Mouse (Mus musculus) heart, adult 9 months (tissue): ENCODE data around the gene Asb4.
"Not testable (repeated sequence)": the region's sequence is repeated elsewhere in the genome, so short reads cannot be mapped to it uniquely, and the experiment has no call there.

Experiments
- DNase-seq, 2 experiments: peaks; one replicate each; pipeline ENCODE4 v3.0.0; 2022; ENCODE audit warnings: low spot score in 2 of 2

Asb4 gene

DNA sequence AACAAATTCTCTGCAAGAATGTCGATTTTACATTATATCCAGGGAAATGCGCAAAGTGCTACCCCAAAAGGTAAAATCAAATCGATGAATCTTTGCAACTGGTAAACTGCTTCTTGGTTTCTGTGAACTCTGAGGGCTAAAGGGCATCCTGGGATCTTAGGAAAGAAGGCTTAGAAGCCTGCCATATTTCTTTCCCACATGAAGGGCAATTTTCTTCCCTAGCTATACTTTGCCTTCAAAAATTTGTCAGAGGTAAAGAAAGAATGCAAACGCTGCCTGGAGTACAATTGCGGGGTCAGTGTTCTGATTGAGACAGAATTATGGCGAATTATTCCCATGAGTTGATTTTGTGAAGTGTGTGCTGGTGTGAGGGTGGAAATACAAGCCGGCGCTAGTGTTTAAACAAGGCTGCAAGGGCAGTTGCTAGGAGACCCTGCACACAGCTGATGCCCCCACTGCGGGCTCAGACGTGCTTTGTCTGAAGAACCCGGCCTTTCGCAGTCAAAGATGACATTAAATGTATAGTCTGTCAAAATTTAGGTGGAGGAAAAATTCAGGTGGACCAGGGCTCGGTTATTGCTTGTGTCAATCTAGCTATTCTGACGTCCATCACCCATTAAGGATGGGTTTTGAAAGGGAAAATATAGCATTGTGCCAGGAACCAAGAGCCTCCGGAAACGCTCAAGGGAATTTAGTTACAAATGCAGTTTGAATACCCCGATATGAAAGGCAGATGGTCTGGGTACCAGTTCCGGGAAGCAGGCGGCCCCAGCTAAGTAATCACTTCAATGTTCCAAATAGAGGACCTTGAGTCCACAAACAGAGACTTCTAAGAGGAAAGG lies at the start of gene Asb4:
Gene Asb4, plus strand, starts transcription at position 51 of the 842 bp plus-strand sequence.
- DNase-seq = no peak

GRCm38 (mm10) chr6:5334021-5334420 lies 49.2 kb upstream of the Asb4 start:
- DNase-seq = no peak

GRCm38 (mm10) chr6:5336016-5336415 lies 47.2 kb upstream of the Asb4 start:
- not testable (repeated sequence) for DNase-seq

DNA sequence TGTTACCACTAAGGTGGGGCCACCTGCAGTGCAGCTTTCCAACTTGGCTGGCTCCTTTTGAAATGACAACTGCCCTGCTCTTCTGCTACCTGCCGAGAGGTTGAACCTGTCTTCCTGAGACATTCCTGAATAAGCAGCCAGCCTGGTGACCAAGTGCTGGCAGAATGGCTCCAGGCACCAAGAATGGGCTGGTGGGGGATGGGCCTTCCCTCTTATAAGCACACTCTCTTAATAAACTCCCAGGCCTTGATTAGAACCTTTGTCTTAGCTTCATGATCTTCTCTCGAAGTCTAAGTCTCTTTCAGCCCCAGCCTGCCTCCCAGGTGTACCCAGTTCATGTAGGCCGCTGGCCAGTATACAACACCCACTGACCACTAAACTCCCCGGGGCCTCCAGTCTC lies 44.4 kb upstream of the Asb4 start:
- not testable (repeated sequence) for DNase-seq

- DNase-seq = not testable (repeated sequence)
These were observed 43.9 kb upstream of the Asb4 start for GRCm38 (mm10) chr6:5339283-5339682.

DNA sequence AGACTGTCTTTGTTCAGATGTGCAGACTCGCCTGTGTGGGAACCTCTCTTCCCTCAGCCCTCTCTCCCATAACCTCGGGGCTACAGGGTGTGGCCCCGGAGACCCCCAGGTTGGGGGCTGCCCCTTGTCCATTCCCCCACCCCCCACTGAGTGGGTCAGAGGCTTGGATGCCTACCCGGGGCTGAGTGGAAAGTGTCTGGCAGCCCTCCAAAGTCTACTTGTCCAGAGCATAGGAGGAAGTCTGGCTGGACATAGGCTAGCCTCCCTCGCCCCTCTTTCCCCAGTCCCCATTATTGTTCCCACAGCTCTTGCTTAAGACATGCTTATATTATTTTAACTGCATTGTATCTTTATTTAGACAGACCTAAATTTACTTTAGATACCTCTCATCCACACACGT lies 38.9 kb upstream of the Asb4 start:
- DNase-seq = no peak

DNA sequence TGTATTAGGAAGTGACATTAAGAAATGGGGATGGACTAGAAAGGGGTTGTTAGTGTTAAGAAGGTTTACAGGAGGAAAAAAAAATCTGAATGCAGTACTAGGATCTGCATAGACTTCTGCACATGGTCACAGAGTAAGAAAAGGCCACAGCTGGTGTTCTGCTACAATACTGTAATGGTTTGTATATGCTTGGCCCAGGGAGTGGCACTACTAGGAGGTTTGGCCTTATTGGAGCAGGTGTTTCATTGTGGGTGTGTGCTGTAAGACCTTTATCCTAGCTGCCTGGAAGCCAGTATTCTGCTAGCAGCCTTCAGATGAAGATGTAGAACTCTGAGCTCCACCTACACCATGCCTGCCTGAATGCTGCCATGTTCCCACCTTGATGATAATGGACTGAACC lies 25.3 kb upstream of the Asb4 start:
- no peak for DNase-seq

GRCm38 (mm10) chr6:5360402-5360801 lies 22.8 kb upstream of the Asb4 start:
- DNase-seq = no peak

DNA sequence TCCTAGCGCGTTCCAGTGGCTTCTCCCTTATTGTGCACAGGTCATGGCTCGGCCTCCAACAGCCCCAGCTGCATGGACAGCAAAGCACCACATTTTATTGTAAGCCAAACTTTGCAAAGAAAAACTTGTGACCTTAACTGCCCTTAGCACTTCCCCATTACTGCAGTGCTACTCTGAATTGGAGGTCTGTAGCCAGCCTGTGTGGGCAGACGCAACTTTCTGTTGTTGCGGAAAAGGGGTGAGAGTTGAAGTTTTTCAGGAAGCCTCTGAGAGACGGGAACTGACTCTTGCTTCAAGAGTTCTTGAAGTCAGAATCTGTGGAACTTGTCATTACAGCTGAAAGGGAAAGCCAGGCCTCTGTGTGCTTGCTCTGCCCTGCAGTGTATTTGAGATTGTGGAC lies 21.2 kb upstream of the Asb4 start:
- peak in 1 of 2 experiments; percentile 11 for DNase-seq

DNA sequence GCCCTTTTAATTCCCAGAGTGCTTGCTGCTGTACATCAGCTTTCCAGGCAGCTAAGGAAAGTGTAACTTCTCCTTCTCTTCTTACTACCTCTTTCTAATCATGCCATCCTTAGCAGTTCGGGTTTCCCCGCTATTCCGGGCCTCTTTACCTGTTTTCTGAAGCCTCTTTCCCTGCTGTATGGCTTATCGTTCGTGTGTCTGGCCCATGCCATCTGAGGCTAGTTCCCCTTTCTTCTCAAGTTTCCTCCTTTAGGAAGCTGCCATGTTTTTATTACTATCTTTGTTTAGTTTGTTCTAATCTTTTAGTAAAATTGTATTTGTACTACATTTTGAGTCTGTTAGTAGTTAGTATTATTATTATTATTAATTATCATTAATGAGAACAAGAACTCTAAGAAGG lies 17.3 kb upstream of the Asb4 start:
- no peak for DNase-seq

DNA sequence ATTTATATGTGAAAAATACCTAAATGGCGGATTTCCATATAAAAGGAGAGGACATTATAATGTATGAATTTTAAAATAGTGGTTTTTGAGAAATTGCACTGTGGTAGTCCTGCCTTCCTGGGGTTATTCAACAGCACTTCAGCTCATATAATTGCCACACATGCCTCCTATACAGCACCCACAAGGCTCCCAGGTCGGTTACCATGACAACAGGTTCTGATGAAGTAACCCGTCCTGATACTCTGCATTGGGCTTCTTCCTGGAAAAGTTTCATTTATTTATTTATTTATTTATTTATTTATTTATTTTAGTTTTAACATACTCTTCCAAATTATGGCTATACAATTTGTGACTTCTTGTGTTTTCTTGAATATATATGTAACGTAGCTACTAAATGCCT lies 6.3 kb upstream of the Asb4 start:
- no peak for DNase-seq

GRCm38 (mm10) chr6:5379048-5379447 lies 4.1 kb upstream of the Asb4 start:
- DNase-seq = no peak

DNA sequence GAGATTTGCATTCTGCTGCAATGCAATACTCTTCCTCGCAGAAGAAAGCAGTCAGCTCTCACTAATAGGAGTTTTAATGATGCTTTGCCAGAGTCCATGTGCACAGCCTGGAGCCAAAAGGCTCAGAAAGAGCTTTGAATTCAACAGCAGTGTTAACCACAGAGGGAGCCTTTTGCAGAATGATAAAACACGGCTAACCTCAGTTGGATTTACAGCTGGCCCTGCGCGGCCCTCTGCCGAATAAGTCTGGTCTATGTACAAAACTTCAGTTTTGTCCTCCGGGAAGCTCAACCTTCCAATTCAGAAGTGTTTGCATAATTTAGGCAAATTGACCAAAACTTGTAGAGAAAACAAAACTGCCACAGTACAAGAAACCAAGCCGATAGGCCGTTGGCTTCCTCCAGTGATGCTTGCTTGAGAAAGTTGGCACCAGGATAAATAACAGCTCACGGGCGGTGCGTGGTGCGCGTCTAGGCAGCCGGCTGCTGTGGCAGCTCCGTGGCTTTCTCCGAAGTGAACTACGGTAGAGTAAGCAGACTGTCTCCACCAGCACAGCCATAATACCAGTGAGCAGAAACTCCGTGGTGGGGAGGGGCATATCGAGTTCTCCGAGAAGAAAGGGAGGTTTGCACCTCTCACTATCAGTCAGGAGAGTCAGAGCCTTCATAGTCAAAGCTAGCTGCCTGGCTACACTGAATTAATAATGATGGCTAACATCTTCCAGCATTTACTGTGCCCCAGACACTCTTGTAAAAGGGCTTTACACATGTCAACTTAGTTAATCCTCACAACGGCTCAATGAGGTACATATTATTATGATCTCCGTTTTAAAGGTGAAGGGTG lies 3.2 kb upstream of the Asb4 start:
- no peak for DNase-seq

DNA sequence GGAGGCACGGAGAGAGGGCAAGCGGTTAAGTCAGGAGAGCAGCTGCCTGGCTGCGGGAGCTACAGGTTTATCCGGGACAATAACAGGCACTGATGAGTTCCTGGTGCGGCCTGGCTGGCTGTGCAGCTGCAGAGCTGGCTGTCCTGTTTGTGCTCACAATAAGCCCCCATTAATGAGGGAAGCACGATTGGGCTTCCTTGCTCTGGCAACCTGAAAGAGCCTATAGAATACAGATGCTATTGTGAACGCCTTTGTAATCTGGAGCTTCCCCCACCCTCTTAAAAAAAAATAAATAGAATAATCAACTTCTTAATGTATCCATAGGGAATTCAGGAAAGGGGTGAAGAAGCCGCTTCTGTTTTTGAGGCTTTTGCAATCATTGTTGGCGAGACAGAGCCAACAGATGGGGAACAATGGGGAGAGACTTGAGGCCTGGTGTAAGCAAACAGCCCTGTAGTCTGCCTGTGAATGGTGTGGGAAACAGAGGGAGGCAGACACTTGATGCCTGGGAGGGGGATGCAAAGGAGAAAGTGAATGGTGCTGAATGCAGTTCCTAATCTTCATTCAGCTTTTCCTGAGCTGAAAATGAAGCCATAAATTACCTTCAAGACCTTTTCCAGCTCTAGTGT lies 2.4 kb upstream of the Asb4 start:
- DNase-seq = no peak

- DNase-seq = no peak
These were observed 1.1 kb upstream of the Asb4 start for GRCm38 (mm10) chr6:5381918-5382582.

- DNase-seq = peak; percentile 64 to 80
These were observed 487 bp upstream of the Asb4 start for GRCm38 (mm10) chr6:5382583-5383215.

- DNase-seq = peak; percentile 18 to 66
These were observed 948 bp downstream of the Asb4 start for GRCm38 (mm10) chr6:5384178-5384490.

- no peak for DNase-seq
These were observed 2.0 kb downstream of the Asb4 start for GRCm38 (mm10) chr6:5385161-5385640.

- DNase-seq = no peak
These were observed 3.3 kb downstream of the Asb4 start for GRCm38 (mm10) chr6:5386486-5386885.

DNA sequence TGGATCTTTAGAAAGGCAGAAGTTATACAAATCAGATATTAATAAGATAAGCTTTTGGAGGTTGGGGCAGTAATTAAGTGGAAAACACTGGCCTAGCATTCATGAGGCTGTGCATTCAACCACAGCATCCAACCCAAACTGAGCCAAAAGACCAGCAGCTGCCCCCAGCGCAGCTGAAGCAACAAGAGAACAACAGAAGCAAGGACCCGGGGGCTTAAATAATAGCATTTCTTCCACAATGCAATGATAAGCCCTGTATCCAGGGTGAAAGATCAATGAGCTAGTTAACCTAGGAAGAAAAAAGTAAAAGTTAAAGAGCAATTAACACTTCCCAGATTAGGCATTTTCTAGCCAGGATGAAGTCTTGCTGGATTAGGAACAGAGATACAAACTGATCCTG lies 4.2 kb downstream of the Asb4 start:
- DNase-seq = no peak

DNA sequence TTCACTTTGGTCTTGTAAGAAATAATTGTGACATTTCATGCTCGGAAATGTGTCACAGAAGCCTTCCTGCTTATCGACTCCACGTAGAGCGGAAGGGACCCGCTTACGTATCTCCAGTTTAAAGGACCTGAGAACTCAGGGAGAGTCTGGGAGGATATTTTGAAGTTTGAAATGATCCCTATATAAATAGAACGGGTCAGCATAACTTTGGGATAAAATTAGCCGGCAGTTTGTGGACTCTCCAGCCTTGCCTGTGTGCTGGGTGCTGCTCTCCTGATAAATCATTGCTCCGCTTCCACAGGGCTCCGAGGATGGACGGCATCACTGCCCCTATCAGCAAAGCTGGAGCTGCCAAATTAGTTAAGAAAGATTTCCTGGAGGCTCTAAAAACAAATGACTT lies 7.1 kb downstream of the Asb4 start:
- DNase-seq = peak; percentile 20 to 45
